Mouse (Mus musculus) left cerebral cortex, adult 9 months (tissue): ENCODE results near the gene Ly86.

Experiments
- DNase-seq, 2 experiments: peaks; one replicate each; pipeline ENCODE4 v3.0.0; 2022; ENCODE audit warnings: low spot score in 2 of 2

The Ly86 gene

GRCm38 (mm10) chr13:37459022-37459421 lies 114.0 kb downstream of the Ly86 start:
- no peak for DNase-seq

GRCm38 (mm10) chr13:37459957-37460930 lies 115.2 kb downstream of the Ly86 start:
- no peak for DNase-seq

- DNase-seq = no peak
These were observed 117.2 kb downstream of the Ly86 start for GRCm38 (mm10) chr13:37462049-37462702.

GRCm38 (mm10) chr13:37465710-37466109 lies 120.7 kb downstream of the Ly86 start:
- no peak for DNase-seq

GRCm38 (mm10) chr13:37467795-37468194 lies 122.8 kb downstream of the Ly86 start:
- DNase-seq = peak in 1 of 2 experiments; percentile 79
